Mouse (Mus musculus): ENCODE data around the gene Irf2. TPM values are rescaled to one million over a fixed set of nuclear protein-coding genes. Genes with fewer than 3 reads are reported as not detected.

Gene Irf2
- polyA plus RNA-seq (2015; fragmentation: Nextera tagmentation; extraction: Ambion mirVana), result 28.1 and 30.6 TPM in 2 replicates

DNA sequence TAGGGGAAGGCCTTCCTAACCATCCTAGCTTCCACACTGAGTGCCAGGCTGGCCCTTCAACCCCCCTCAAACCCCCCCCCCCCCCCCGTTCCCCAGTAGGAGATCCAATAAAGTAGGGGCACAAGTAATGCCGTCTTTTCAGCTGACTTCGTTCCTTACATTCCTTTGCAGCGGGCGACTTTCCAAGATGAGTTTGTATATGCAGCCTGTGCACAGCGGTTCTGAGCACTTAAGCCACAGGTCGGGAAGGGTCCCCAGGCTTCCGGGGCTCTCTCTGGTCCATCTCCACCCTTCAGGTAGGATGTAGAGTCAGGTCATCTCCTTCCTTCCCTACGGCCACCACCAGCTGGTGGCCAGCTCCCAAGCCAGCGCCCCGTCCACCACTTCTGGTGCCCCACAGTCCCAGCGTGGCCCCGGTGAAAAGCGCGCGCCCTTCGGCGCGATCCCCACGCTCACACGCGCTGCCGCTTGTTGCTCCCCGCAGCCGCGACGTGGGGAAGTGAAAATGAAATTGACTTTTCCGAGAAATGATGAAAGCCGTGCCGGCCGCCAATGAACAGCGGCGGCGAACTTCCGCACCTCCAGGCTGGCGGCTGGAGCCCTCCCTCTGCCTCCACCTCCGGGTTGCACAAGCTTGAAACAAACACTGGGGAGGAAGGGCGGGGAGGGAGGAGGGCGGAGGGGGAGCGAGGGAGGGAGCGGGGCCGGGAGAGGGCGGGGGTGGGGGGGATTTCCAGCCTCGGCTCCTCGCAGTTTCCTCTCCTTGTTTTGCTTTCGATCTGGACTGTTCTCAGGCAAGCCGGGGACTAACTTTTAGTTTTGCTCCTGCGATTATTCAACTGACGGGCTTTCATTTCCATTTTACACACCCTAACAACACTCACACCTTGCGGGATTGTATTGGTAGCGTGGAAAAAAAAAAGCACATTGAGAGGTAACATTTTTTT lies at the start of gene Irf2:
Gene Irf2 (plus strand): TSS at position 730 of the 947 bp plus-strand sequence.
- TF ChIP-seq CTCF (IDR thresholded peaks at IDR 0.05; ENCODE audit: low read depth), result peak; percentile 33; the same call in 1 of the 2 replicates
- Histone ChIP-seq H3K4me1 (replicated peaks; ENCODE audit: insufficient read depth, low read length) (peaks cover 18% of the 10 kb centered on the region; the same call in 1 of the 2 replicates), H3K27ac (peak within 1 kb of the TSS; percentile 98), H3K9ac (ENCODE audit: low read depth, low read length) (peak within 1 kb of the TSS; percentile 99), H3K4me3 (replicated peaks; ENCODE audit: low read depth, low read length) (peak within 1 kb of the TSS; percentile 96), H3K27me3 (ENCODE audit: insufficient read depth, low read length) (no peaks in the 10 kb centered on the region), H3K9me3 (replicated peaks; ENCODE audit: low read length) (no peaks in the 10 kb centered on the region), H3K4me2 (ENCODE audit: low read length) (peak within 1 kb of the TSS; percentile 78), H3K36me3 (ENCODE audit: insufficient read depth, low read length) (no peaks in the 10 kb centered on the region)
- ATAC-seq (replicated peaks; ENCODE audit: low FRiP score, low read depth), result peak; percentile 77
- DNase-seq (ENCODE audit: low spot score), result peak; percentile 96
- under 1% methylated on average over 48 of the region's 51 CpGs for WGBS

DNA sequence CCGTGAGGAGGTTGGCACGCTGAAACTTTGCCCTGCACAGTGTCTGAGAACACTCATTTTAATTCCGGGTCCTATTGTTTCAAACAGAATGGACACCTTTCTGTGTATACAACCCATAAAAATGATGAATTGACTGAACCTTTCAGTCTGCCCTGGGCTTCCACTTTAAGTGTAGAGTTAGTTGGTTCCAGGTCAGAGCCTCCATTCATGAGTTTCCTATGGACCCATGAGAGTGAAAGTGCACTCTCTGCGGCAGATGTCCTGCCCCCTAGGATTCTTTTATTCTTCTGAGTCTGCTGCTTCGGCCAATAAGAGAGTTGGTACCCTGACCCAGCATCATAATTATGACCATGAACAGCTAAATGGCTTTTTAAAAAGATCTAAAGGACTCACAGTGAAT lies 49.4 kb upstream of the Irf2 start:
- Histone ChIP-seq H3K9ac (ENCODE audit: low read depth, low read length) (no peak overlapping the region), H3K4me1 (replicated peaks; ENCODE audit: insufficient read depth, low read length) (0 out of 2 replicates have a peak, but pooled peaks cover 3% of the 10 kb centered on the region), H3K4me2 (ENCODE audit: low read length) (no peak overlapping the region), H3K27ac (no peak overlapping the region), H3K36me3 (ENCODE audit: insufficient read depth, low read length) (no peaks in the 10 kb centered on the region), H3K4me3 (replicated peaks; ENCODE audit: low read depth, low read length) (no peak overlapping the region), H3K27me3 (ENCODE audit: insufficient read depth, low read length) (no peaks in the 10 kb centered on the region), H3K9me3 (replicated peaks; ENCODE audit: low read length) (no peaks in the 10 kb centered on the region)
- WGBS, result 26% methylated on average over 5 of the region's 5 CpGs
- ATAC-seq (replicated peaks; ENCODE audit: low FRiP score, low read depth), result no peak
- DNase-seq (ENCODE audit: low spot score), result no peak
- TF ChIP-seq CTCF (IDR thresholded peaks at IDR 0.05; ENCODE audit: low read depth), result no peak

DNA sequence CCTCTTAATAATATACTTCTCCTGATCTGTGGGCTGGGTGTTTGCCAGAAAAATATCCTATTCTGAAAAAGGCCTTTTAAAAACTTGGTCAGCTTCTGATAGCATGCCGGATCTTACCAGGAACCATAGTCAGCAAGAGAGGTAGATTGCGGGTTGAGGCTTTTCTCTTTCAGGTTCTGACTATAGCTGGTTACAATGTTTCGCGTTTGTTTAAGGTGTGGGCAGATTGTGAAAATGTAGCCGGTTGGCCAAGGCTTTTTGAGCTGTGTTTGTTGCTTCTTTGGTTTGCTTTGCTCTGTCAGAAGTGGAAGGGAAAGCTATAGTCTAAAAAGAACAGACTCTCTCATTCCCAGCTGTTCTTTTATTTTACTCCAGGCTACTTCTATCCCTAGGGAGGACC lies 49.0 kb upstream of the Irf2 start:
- Histone ChIP-seq H3K4me1 (replicated peaks; ENCODE audit: insufficient read depth, low read length) (0 out of 2 replicates have a peak, but pooled peaks cover 3% of the 10 kb centered on the region), H3K27me3 (ENCODE audit: insufficient read depth, low read length) (no peaks in the 10 kb centered on the region), H3K4me3 (replicated peaks; ENCODE audit: low read depth, low read length) (no peak overlapping the region), H3K9ac (ENCODE audit: low read depth, low read length) (no peak overlapping the region), H3K4me2 (ENCODE audit: low read length) (no peak overlapping the region), H3K9me3 (replicated peaks; ENCODE audit: low read length) (no peaks in the 10 kb centered on the region), H3K36me3 (ENCODE audit: insufficient read depth, low read length) (no peaks in the 10 kb centered on the region), H3K27ac (no peak overlapping the region)
- ATAC-seq (replicated peaks; ENCODE audit: low FRiP score, low read depth), result no peak
- TF ChIP-seq CTCF (IDR thresholded peaks at IDR 0.05; ENCODE audit: low read depth), result no peak
- no peak for DNase-seq (ENCODE audit: low spot score)
- 81% methylated on average over 5 of the region's 5 CpGs for WGBS

DNA sequence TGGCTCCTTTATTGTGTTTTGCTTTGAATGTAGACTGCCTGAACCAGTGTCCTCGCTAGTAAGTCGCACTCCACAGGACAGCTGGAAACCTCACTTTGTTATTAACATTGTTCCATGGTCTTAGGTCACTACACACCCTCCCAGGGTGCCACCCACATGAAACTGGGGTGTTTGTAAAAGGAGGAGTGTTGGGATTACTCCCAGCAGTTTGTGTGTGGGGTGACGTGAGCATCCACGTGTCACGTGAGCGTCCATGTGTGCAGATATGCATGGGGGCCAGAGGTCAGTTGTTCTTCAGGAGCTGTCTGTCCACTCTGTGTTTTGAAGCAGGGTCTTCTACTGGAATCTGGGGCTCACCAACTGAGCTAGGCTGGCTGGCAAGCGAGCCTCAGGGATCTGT lies 48.2 kb upstream of the Irf2 start:
- DNase-seq (ENCODE audit: low spot score), result no peak
- H3K36me3 ChIP-seq (ENCODE audit: insufficient read depth, low read length), result no peaks in the 10 kb centered on the region
- no peaks in the 10 kb centered on the region for H3K27me3 ChIP-seq (ENCODE audit: insufficient read depth, low read length)
- H3K4me2 ChIP-seq (ENCODE audit: low read length), result no peak overlapping the region
- no peak overlapping the region for H3K4me3 ChIP-seq (replicated peaks; ENCODE audit: low read depth, low read length)
- H3K9me3 ChIP-seq (replicated peaks; ENCODE audit: low read length), result no peaks in the 10 kb centered on the region
- 55% methylated on average over 7 of the region's 7 CpGs for WGBS
- no peak overlapping the region for H3K27ac ChIP-seq
- no peak for ATAC-seq (replicated peaks; ENCODE audit: low FRiP score, low read depth)
- TF ChIP-seq CTCF (IDR thresholded peaks at IDR 0.05; ENCODE audit: low read depth), result no peak
- no peak overlapping the region for H3K9ac ChIP-seq (ENCODE audit: low read depth, low read length)
- 0 out of 2 replicates have a peak, but pooled peaks cover 3% of the 10 kb centered on the region for H3K4me1 ChIP-seq (replicated peaks; ENCODE audit: insufficient read depth, low read length)

DNA sequence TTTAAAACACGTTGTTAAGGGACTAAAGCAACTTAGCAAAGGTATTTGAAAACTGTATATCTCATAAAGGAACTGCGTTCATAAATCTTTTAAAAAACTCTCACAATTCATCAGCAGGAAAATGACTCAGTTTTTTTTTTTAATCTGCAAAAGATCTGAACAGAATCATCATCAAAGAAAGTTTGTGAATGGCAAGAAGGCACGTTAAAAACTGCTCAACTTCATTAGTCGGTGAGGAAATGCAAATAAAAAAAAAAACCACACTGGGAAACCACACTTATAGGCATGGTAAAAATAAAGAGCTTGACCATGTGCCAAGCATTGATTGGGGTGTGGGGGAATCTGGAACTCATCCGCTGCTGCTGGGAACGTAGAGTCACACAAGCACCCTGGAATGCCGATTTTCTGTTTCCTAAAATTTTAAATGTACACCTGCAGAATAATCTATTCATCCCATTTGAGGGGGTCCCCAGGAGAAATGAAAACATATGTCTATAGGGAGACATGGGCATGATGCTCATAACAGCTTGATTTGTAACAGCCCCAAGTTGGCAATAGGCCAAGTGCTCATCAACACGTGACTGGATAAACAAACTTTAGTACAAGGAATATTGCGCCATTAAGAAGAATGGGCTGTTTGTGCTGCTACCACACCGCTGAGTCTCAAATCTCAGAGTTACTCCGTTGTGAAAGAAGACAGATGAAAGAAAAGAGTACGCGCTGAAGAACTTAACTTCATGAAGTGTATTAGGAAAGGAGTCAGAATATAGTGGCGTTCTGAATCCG lies 43.1 kb upstream of the Irf2 start:
- DNase-seq (ENCODE audit: low spot score) (no peak), ATAC-seq (replicated peaks; ENCODE audit: low FRiP score, low read depth) (no peak)
- Histone ChIP-seq H3K36me3 (ENCODE audit: insufficient read depth, low read length) (no peaks in the 10 kb centered on the region), H3K4me1 (replicated peaks; ENCODE audit: insufficient read depth, low read length) (0 out of 2 replicates have a peak, but pooled peaks cover 2% of the 10 kb centered on the region), H3K9ac (ENCODE audit: low read depth, low read length) (no peak overlapping the region), H3K27ac (no peak overlapping the region), H3K27me3 (ENCODE audit: insufficient read depth, low read length) (no peaks in the 10 kb centered on the region), H3K4me2 (ENCODE audit: low read length) (no peak overlapping the region), H3K9me3 (replicated peaks; ENCODE audit: low read length) (no peaks in the 10 kb centered on the region), H3K4me3 (replicated peaks; ENCODE audit: low read depth, low read length) (no peak overlapping the region)
- WGBS, result 60% methylated on average over 15 of the region's 15 CpGs
- no peak for TF ChIP-seq CTCF (IDR thresholded peaks at IDR 0.05; ENCODE audit: low read depth)

DNA sequence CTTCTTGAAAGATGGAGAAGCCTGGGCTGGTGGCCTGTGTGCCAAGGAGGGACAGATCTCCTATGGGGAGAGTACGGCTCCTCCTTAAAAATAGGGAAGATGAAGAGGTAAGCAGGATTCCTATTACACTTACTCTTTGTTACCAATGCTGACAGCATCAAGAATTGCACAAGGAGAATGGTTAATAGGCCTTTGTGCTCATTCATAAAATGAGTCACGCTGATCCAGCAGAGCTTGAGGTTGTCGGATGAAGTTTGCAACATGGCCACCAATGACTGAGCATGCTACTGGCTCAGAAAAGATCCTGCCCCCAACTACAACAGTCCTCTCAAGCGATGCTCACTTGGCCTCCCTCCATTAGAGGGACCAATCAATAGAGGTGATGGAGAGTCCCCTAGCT lies 42.0 kb upstream of the Irf2 start:
- no peak for ATAC-seq (replicated peaks; ENCODE audit: low FRiP score, low read depth)
- Histone ChIP-seq H3K4me2 (ENCODE audit: low read length) (no peak overlapping the region), H3K27me3 (ENCODE audit: insufficient read depth, low read length) (no peaks in the 10 kb centered on the region), H3K4me1 (replicated peaks; ENCODE audit: insufficient read depth, low read length) (no peaks in the 10 kb centered on the region), H3K9me3 (replicated peaks; ENCODE audit: low read length) (no peaks in the 10 kb centered on the region), H3K36me3 (ENCODE audit: insufficient read depth, low read length) (no peaks in the 10 kb centered on the region), H3K27ac (no peak overlapping the region), H3K9ac (ENCODE audit: low read depth, low read length) (no peak overlapping the region), H3K4me3 (replicated peaks; ENCODE audit: low read depth, low read length) (no peak overlapping the region)
- no peak for DNase-seq (ENCODE audit: low spot score)
- TF ChIP-seq CTCF (IDR thresholded peaks at IDR 0.05; ENCODE audit: low read depth), result no peak
- WGBS, result 93% methylated on average over 4 of the region's 4 CpGs
